21 mouse cellular contexts compared by ENCODE assay signal in genomic region chr12:8888445-8888844, GRCm38 (mm10). TPM values are rescaled to one million over a fixed set of nuclear protein-coding genes. Genes with fewer than 3 reads are reported as not detected.
DNase-seq lines count a peak whose midpoint lies in the region; ATAC-seq and TF ChIP-seq lines count a peak whose summit lies in the region.
"Had no signal": no experiment of that assay in that cellular context is flagged by ENCODE, and none has a peak within 500 bp of the region (broad histone marks: within the 10 kb centered on the region; RNA-seq: fewer than 3 reads in every experiment).

No protein-coding gene starts in this region.

- no peak for TF ChIP-seq EP300 in stomach, postnatal 0 days (optimal IDR thresholded peaks at IDR 0.05)

- no peak for TF ChIP-seq CTCF in midbrain, postnatal 0 days (IDR thresholded peaks at IDR 0.05)
- TF ChIP-seq CTCF in stomach, postnatal 0 days (IDR thresholded peaks at IDR 0.05; ENCODE audit: low read depth) = no peak

- no peaks in the 10 kb centered on the region for H3K27me3 ChIP-seq in heart, embryonic 12.5 days (replicated peaks)
- H3K27me3 ChIP-seq in midbrain, embryonic 14.5 days (ENCODE audit: control insufficient read depth, insufficient read depth, low read length) = no peaks in the 10 kb centered on the region
- H3K27me3 ChIP-seq in midbrain, postnatal 0 days (ENCODE audit: insufficient read depth, low read length) = no peaks in the 10 kb centered on the region
- H3K27me3 ChIP-seq in stomach, postnatal 0 days (ENCODE audit: control insufficient read depth, insufficient read depth, low read length) = no peaks in the 10 kb centered on the region

- H3K4me1 ChIP-seq in heart, embryonic 12.5 days (replicated peaks) = peaks cover 27% of the 10 kb centered on the region
- peaks cover 9% of the 10 kb centered on the region for H3K4me1 ChIP-seq in midbrain, embryonic 14.5 days (ENCODE audit: control insufficient read depth, insufficient read depth, low read length)
- no peaks in the 10 kb centered on the region for H3K4me1 ChIP-seq in midbrain, postnatal 0 days (ENCODE audit: insufficient read depth, low read length)
- no peaks in the 10 kb centered on the region; the same call in 1 of the 2 replicates for H3K4me1 ChIP-seq in stomach, postnatal 0 days (replicated peaks; ENCODE audit: control insufficient read depth, insufficient read depth)

- H3K4me3 ChIP-seq in heart, embryonic 12.5 days = no peak overlapping the region
- no peak overlapping the region for H3K4me3 ChIP-seq in midbrain, embryonic 14.5 days (replicated peaks; ENCODE audit: low read depth, low read length)
- no peak overlapping the region for H3K4me3 ChIP-seq in midbrain, postnatal 0 days (ENCODE audit: low read depth, low read length)
- no peak overlapping the region for H3K4me3 ChIP-seq in stomach, postnatal 0 days (ENCODE audit: low read depth, low read length)
- H3K4me3 ChIP-seq: megakaryocyte, embryonic 14.5 days had no signal

- no peak overlapping the region for H3K4me2 ChIP-seq in heart, embryonic 12.5 days
- H3K4me2 ChIP-seq in midbrain, embryonic 14.5 days (ENCODE audit: low read length) = no peak overlapping the region
- no peak overlapping the region for H3K4me2 ChIP-seq in midbrain, postnatal 0 days (ENCODE audit: low read depth, low read length, poor library complexity, severe bottlenecking)
- no peak overlapping the region for H3K4me2 ChIP-seq in stomach, postnatal 0 days (replicated peaks; ENCODE audit: low read depth)
- H3K4me2 ChIP-seq: liver, embryonic 11.5 days had no signal

- no peak for DNase-seq in heart, adult 18-20 months
- DNase-seq in midbrain, embryonic 14.5 days = peak; percentile 44
- DNase-seq in midbrain, postnatal 0 days (ENCODE audit: low spot score) = no peak
- DNase-seq in retina, adult 2 months (ENCODE audit: low read depth, low spot score) = peak; percentile 16
- DNase-seq in stomach, postnatal 0 days (ENCODE audit: low spot score) = no peak
- DNase-seq in left cerebral cortex, adult 11 months (ENCODE audit: low spot score) = no peak
- DNase-seq in layer of hippocampus, postnatal 36 days = no peak
- DNase-seq: cerebellum, adult 8-10 months; kidney, adult 8-10 months; kidney, postnatal 14 days; lung, adult 18-20 months; thymus, postnatal 4 days had no signal

- no peaks in the 10 kb centered on the region for H3K9me3 ChIP-seq in heart, embryonic 12.5 days (replicated peaks)
- no peaks in the 10 kb centered on the region for H3K9me3 ChIP-seq in midbrain, embryonic 14.5 days (ENCODE audit: control insufficient read depth, low read length)
- no peaks in the 10 kb centered on the region for H3K9me3 ChIP-seq in midbrain, postnatal 0 days (ENCODE audit: low read length)
- no peaks in the 10 kb centered on the region for H3K9me3 ChIP-seq in stomach, postnatal 0 days (ENCODE audit: control insufficient read depth, low read length)

- no peak overlapping the region for H3K9ac ChIP-seq in heart, embryonic 12.5 days
- no peak overlapping the region for H3K9ac ChIP-seq in midbrain, embryonic 14.5 days (replicated peaks; ENCODE audit: low read length)
- no peak overlapping the region for H3K9ac ChIP-seq in midbrain, postnatal 0 days (replicated peaks; ENCODE audit: low read length, poor library complexity, severe bottlenecking)
- no peak overlapping the region for H3K9ac ChIP-seq in stomach, postnatal 0 days (ENCODE audit: low read length)

- H3K27ac ChIP-seq in heart, embryonic 12.5 days (ENCODE audit: poor library complexity, severe bottlenecking) = 0 out of 2 replicates have a peak overlapping the region, but pooled peaks have one; percentile 41
- no peak overlapping the region for H3K27ac ChIP-seq in midbrain, embryonic 14.5 days (replicated peaks; ENCODE audit: low read depth, low read length)
- no peak overlapping the region for H3K27ac ChIP-seq in midbrain, postnatal 0 days (ENCODE audit: low read depth, low read length)
- 0 out of 2 replicates have a peak overlapping the region, but pooled peaks have one; percentile 53 for H3K27ac ChIP-seq in stomach, postnatal 0 days (replicated peaks)
- H3K27ac ChIP-seq: hindbrain, postnatal 0 days had no signal

- ATAC-seq in heart, embryonic 12.5 days (ENCODE audit: insufficient number of reproducible peaks, low FRiP score) = no peak
- no peak for ATAC-seq in midbrain, embryonic 14.5 days (ENCODE audit: low FRiP score, low TSS enrichment)
- ATAC-seq in midbrain, postnatal 0 days (ENCODE audit: low FRiP score) = no peak
- no peak; the same call in 1 of the 2 replicates for ATAC-seq in stomach, postnatal 0 days (ENCODE audit: low FRiP score, low TSS enrichment)
- ATAC-seq: hindbrain, postnatal 0 days had no signal

- H3K36me3 ChIP-seq in heart, embryonic 12.5 days = no peaks in the 10 kb centered on the region
- H3K36me3 ChIP-seq in midbrain, embryonic 14.5 days (ENCODE audit: control insufficient read depth, insufficient read depth, low read length) = no peaks in the 10 kb centered on the region
- H3K36me3 ChIP-seq in midbrain, postnatal 0 days (ENCODE audit: insufficient read depth, low read length) = no peaks in the 10 kb centered on the region
- no peaks in the 10 kb centered on the region for H3K36me3 ChIP-seq in stomach, postnatal 0 days (ENCODE audit: control insufficient read depth, insufficient read depth, low read length)

- 33% methylated on average over 7 of the region's 7 CpGs for WGBS in heart, embryonic 12.5 days
- 43% methylated on average over 7 of the region's 7 CpGs for WGBS in midbrain, embryonic 14.5 days
- 28% methylated on average over 7 of the region's 7 CpGs for WGBS in midbrain, postnatal 0 days
- WGBS in stomach, postnatal 0 days = 35% methylated on average over 7 of the region's 7 CpGs

RNA-seq across cellular contexts. Expression of gene Laptm4a, which starts 33.0 kb away (rescaled TPM):
- polyA plus RNA-seq in heart, embryonic 12.5 days (2016; fragmentation: Nextera tagmentation; extraction: Ambion mirVana) = 295 and 302 TPM in 2 replicates
- total RNA-seq in heart, adult 18-20 months (2021) = 100 to 1,000 TPM; 366 to 407 TPM
- polyA plus RNA-seq in midbrain, embryonic 14.5 days (2014; fragmentation: Nextera tagmentation; extraction: Ambion mirVana) = 141 and 151 TPM in 2 replicates
- total RNA-seq in midbrain, postnatal 0 days (2014; rRNA removed) = 165 and 177 TPM in 2 replicates
- polyA plus RNA-seq in midbrain, postnatal 0 days (2015; fragmentation: Nextera tagmentation; extraction: Ambion mirVana) = 225 TPM in 2 replicates
- 299 and 327 TPM in 2 replicates for polyA plus RNA-seq in stomach, postnatal 0 days (2015; fragmentation: Nextera tagmentation; extraction: Ambion mirVana)
- 100 to 1,000 TPM; 211 to 225 TPM for total RNA-seq in layer of hippocampus, postnatal 36 days (2021)

RNA-seq across cellular contexts. Expression of gene Matn3, which starts 59.3 kb away (rescaled TPM):
- polyA plus RNA-seq in heart, embryonic 12.5 days (2016; fragmentation: Nextera tagmentation; extraction: Ambion mirVana) = 0.77 and 0.78 TPM in 2 replicates
- total RNA-seq in heart, adult 18-20 months (2021) = not detected
- 0.11 and 0.13 TPM in 2 replicates for polyA plus RNA-seq in midbrain, embryonic 14.5 days (2014; fragmentation: Nextera tagmentation; extraction: Ambion mirVana)
- total RNA-seq in midbrain, postnatal 0 days (2014; rRNA removed) = 0.33 and 0.38 TPM in 2 replicates
- polyA plus RNA-seq in midbrain, postnatal 0 days (2015; fragmentation: Nextera tagmentation; extraction: Ambion mirVana) = 0.11 and 0.29 TPM in 2 replicates
- polyA plus RNA-seq in stomach, postnatal 0 days (2015; fragmentation: Nextera tagmentation; extraction: Ambion mirVana) = 0.18 and 0.27 TPM in 2 replicates
- not detected for total RNA-seq in layer of hippocampus, postnatal 36 days (2021)
- total RNA-seq: adrenal gland, adult 18-20 months; common myeloid progenitor, adult 5-6 weeks; gastrocnemius, adult 18-20 months; granulocyte monocyte progenitor cell, adult 5-6 weeks; hematopoietic stem cell, adult 5-6 weeks had no signal

Comparison
In these comparisons a context has a peak if more than half of its experiments do, and no peak if none do; other contexts are left out.
1. DNase-seq: peak in midbrain, embryonic 14.5 days (single experiment) and retina, adult 2 months (single experiment); none in heart, adult 18-20 months (0 of 2), midbrain, postnatal 0 days (single experiment), stomach, postnatal 0 days (single experiment), left cerebral cortex, adult 11 months (single experiment) and layer of hippocampus, postnatal 36 days (0 of 2).
2. H3K27ac ChIP-seq: peak in heart, embryonic 12.5 days (single experiment) and stomach, postnatal 0 days (single experiment); none in midbrain, embryonic 14.5 days (single experiment) and midbrain, postnatal 0 days (single experiment).